Comparison of ENCODE assay signal across 8 mouse cellular contexts in genomic region chr2:74907368-74908291, GRCm38 (mm10).
A peak's percentile ranks its signal among the peaks of the same experiment; 100 is the strongest.
DNase-seq lines count a peak whose midpoint lies in the region; ATAC-seq and TF ChIP-seq lines count a peak whose summit lies in the region.

No protein-coding gene starts in this region.

- WGBS in heart, adult 2 months: 49% methylated on average over 19 of the region's 19 CpGs
- 79% methylated on average over 19 of the region's 19 CpGs for WGBS in heart, embryonic 10.5 days
- WGBS in intestine, postnatal 0 days: 73% methylated on average over 19 of the region's 19 CpGs

- H3K79me2 ChIP-seq in heart, adult 2 months (replicated peaks; ENCODE audit: control insufficient read depth, insufficient read depth, low read length): no peaks in the 10 kb centered on the region

- intact Hi-C loops in heart, adult 2 months (cut with DNase I): loop anchor here (1.0 kb wide), 1 partner anchor 44 kb away; no protein-coding TSS in a partner anchor

- peak overlapping the region; percentile 65 for H3K27ac ChIP-seq in heart, adult 2 months
- no peak overlapping the region for H3K27ac ChIP-seq in heart, embryonic 10.5 days
- no peak overlapping the region; the same call in 1 of the 2 replicates for H3K27ac ChIP-seq in intestine, postnatal 0 days (ENCODE audit: low read depth, low read length)

- H3K4me1 ChIP-seq in heart, adult 2 months (ENCODE audit: control insufficient read depth, insufficient read depth, low read length): peaks cover 2% of the 10 kb centered on the region
- no peaks in the 10 kb centered on the region for H3K4me1 ChIP-seq in heart, embryonic 10.5 days
- no peaks in the 10 kb centered on the region for H3K4me1 ChIP-seq in intestine, postnatal 0 days (replicated peaks; ENCODE audit: control insufficient read depth, insufficient read depth, low read length)

- TF ChIP-seq EP300 in heart, adult 2 months (IDR thresholded peaks at IDR 0.05; ENCODE audit: insufficient read depth, low read depth, low read length): peak; percentile 70

- ATAC-seq in intestine, postnatal 0 days: no peak
- ATAC-seq in megakaryocyte-erythroid progenitor cell, adult 5-6 weeks (replicated peaks; ENCODE audit: low FRiP score, low TSS enrichment, poor library complexity, severe bottlenecking): no peak

- H3K36me3 ChIP-seq in heart, adult 2 months (ENCODE audit: control insufficient read depth, insufficient read depth, low read length): no peaks in the 10 kb centered on the region
- H3K36me3 ChIP-seq in heart, embryonic 10.5 days: no peaks in the 10 kb centered on the region
- no peaks in the 10 kb centered on the region for H3K36me3 ChIP-seq in intestine, postnatal 0 days (ENCODE audit: control insufficient read depth, insufficient read depth)

- no peaks in the 10 kb centered on the region for H3K27me3 ChIP-seq in heart, adult 2 months (ENCODE audit: control insufficient read depth, insufficient read depth, low read length)
- H3K27me3 ChIP-seq in heart, embryonic 10.5 days (ENCODE audit: insufficient read depth, poor library complexity, severe bottlenecking): no peaks in the 10 kb centered on the region
- no peaks in the 10 kb centered on the region for H3K27me3 ChIP-seq in intestine, postnatal 0 days (replicated peaks; ENCODE audit: control insufficient read depth, insufficient read depth, low read length)

- H3K9ac ChIP-seq in heart, adult 2 months (ENCODE audit: low read depth, low read length): peak overlapping the region; percentile 51
- no peak overlapping the region for H3K9ac ChIP-seq in intestine, postnatal 0 days (ENCODE audit: low read depth, low read length)

- peak overlapping the region; percentile 18; the same call in 1 of the 2 replicates for H3K4me3 ChIP-seq in heart, adult 2 months
- no peak overlapping the region for H3K4me3 ChIP-seq in heart, embryonic 10.5 days
- H3K4me3 ChIP-seq in intestine, postnatal 0 days (ENCODE audit: low read depth, low read length): no peak overlapping the region

- 0 out of 2 replicates have a peak overlapping the region, but pooled peaks have one; percentile 32 for H3K4me2 ChIP-seq in intestine, postnatal 0 days (replicated peaks; ENCODE audit: low read depth)

- TF ChIP-seq CTCF in heart, adult 2 months (IDR thresholded peaks at IDR 0.05): no peak
- TF ChIP-seq CTCF in intestine, postnatal 0 days (IDR thresholded peaks at IDR 0.05; ENCODE audit: low read depth): no peak

- DNase-seq in heart, adult 2 months: peak; percentile 63 to 81
- DNase-seq in heart, embryonic 10.5 days (ENCODE audit: low spot score): no peak
- DNase-seq in fibroblast of lung, adult 2 months (ENCODE audit: low read depth): peak; percentile 7
- peak; percentile 67 for DNase-seq in lung, postnatal 36 days
- DNase-seq in retina, embryonic 14.5 days (ENCODE audit: low spot score): no peak
- no peak for DNase-seq in frontal cortex, postnatal 14 days (ENCODE audit: low spot score in 2 of 2)

- TF ChIP-seq POLR2A in heart, adult 2 months (IDR thresholded peaks at IDR 0.05; ENCODE audit: insufficient read depth, low read depth, low read length): no peak

- H3K9me3 ChIP-seq in heart, embryonic 10.5 days: no peaks in the 10 kb centered on the region
- no peaks in the 10 kb centered on the region for H3K9me3 ChIP-seq in intestine, postnatal 0 days (ENCODE audit: control insufficient read depth)

Comparison
In these comparisons a context has a peak if more than half of its experiments do, and no peak if none do; other contexts are left out.
1. DNase-seq: peak in heart, adult 2 months (2 of 2), fibroblast of lung, adult 2 months (single experiment) and lung, postnatal 36 days (single experiment); none in heart, embryonic 10.5 days (single experiment), retina, embryonic 14.5 days (single experiment) and frontal cortex, postnatal 14 days (0 of 2).